In genomic region chr2:125249874-125250273, GRCm38 (mm10) we compare ENCODE assay signal across 12 mouse cellular contexts. TPM values are rescaled to one million over a fixed set of nuclear protein-coding genes. Genes with fewer than 3 reads are reported as not detected.
DNase-seq lines count a peak whose midpoint lies in the region; ATAC-seq lines count a peak whose summit lies in the region.
"Had no signal": no experiment of that assay in that cellular context is flagged by ENCODE, and none has a peak within 500 bp of the region (broad histone marks: within the 10 kb centered on the region; RNA-seq: fewer than 3 reads in every experiment).

No protein-coding gene starts in this region.

- H3K4me3 ChIP-seq in forebrain, embryonic 10.5 days, result peak overlapping the region; percentile 85; the same call in 1 of the 2 replicates
- no peak overlapping the region for H3K4me3 ChIP-seq in forebrain, embryonic 11.5 days (ENCODE audit: low read depth, low read length)
- H3K4me3 ChIP-seq in lung, embryonic 16.5 days (ENCODE audit: low read length), result no peak overlapping the region
- no peak overlapping the region for H3K4me3 ChIP-seq in stomach, embryonic 14.5 days (ENCODE audit: low read depth, low read length)
- H3K4me3 ChIP-seq: hindbrain, embryonic 15.5 days had no signal

- no peak overlapping the region for H3K9ac ChIP-seq in forebrain, embryonic 11.5 days (ENCODE audit: low read length)
- no peak overlapping the region for H3K9ac ChIP-seq in lung, embryonic 16.5 days (ENCODE audit: low read length)
- no peak overlapping the region for H3K9ac ChIP-seq in stomach, embryonic 14.5 days (replicated peaks; ENCODE audit: low read depth, low read length)
- H3K9ac ChIP-seq: embryonic facial prominence, embryonic 12.5 days; hindbrain, embryonic 15.5 days had no signal

- H3K27ac ChIP-seq in forebrain, embryonic 10.5 days, result no peak overlapping the region
- no peak overlapping the region for H3K27ac ChIP-seq in forebrain, embryonic 11.5 days (ENCODE audit: low read depth, low read length)
- H3K27ac ChIP-seq in lung, embryonic 16.5 days (ENCODE audit: low read length), result no peak overlapping the region
- H3K27ac ChIP-seq in stomach, embryonic 14.5 days (ENCODE audit: low read length), result no peak overlapping the region
- H3K27ac ChIP-seq: embryonic facial prominence, embryonic 12.5 days; hindbrain, embryonic 15.5 days had no signal

- no peaks in the 10 kb centered on the region for H3K27me3 ChIP-seq in forebrain, embryonic 10.5 days (ENCODE audit: poor library complexity, severe bottlenecking)
- no peaks in the 10 kb centered on the region for H3K27me3 ChIP-seq in forebrain, embryonic 11.5 days (ENCODE audit: control insufficient read depth, insufficient read depth, low read length)
- H3K27me3 ChIP-seq in lung, embryonic 16.5 days (ENCODE audit: control insufficient read depth, insufficient read depth, low read depth, low read length), result no peaks in the 10 kb centered on the region
- no peaks in the 10 kb centered on the region for H3K27me3 ChIP-seq in stomach, embryonic 14.5 days (ENCODE audit: control insufficient read depth, insufficient read depth, low read length)
- H3K27me3 ChIP-seq: embryonic facial prominence, embryonic 12.5 days; hindbrain, embryonic 15.5 days had no signal

- WGBS in forebrain, embryonic 10.5 days, result 93% methylated on average over 4 of the region's 4 CpGs
- WGBS in forebrain, embryonic 11.5 days, result 88% methylated on average over 4 of the region's 4 CpGs
- 87% methylated on average over 4 of the region's 4 CpGs for WGBS in lung, embryonic 16.5 days
- 86% methylated on average over 4 of the region's 4 CpGs for WGBS in stomach, embryonic 14.5 days

- no peak for ATAC-seq in forebrain, embryonic 11.5 days (replicated peaks; ENCODE audit: low FRiP score)
- ATAC-seq in lung, embryonic 16.5 days (ENCODE audit: low read depth), result no peak
- ATAC-seq in stomach, embryonic 14.5 days (ENCODE audit: insufficient number of reproducible peaks, insufficient read depth, low FRiP score, low read depth), result no peak

- no peak overlapping the region for H3K4me2 ChIP-seq in forebrain, embryonic 11.5 days (ENCODE audit: low read depth, low read length, severe bottlenecking)
- H3K4me2 ChIP-seq in lung, embryonic 16.5 days (ENCODE audit: low read depth, low read length), result peak overlapping the region; percentile 76; the same call in 1 of the 2 replicates
- H3K4me2 ChIP-seq in stomach, embryonic 14.5 days (replicated peaks; ENCODE audit: low read depth, low read length), result 0 out of 2 replicates have a peak overlapping the region, but pooled peaks have one; percentile 61

- peaks cover 62% of the 10 kb centered on the region for H3K36me3 ChIP-seq in forebrain, embryonic 10.5 days (replicated peaks)
- H3K36me3 ChIP-seq in forebrain, embryonic 11.5 days (ENCODE audit: control insufficient read depth, insufficient read depth, low read length), result peaks cover 13% of the 10 kb centered on the region
- peaks cover 33% of the 10 kb centered on the region for H3K36me3 ChIP-seq in lung, embryonic 16.5 days (ENCODE audit: control insufficient read depth, insufficient read depth, low read length)
- peaks cover 28% of the 10 kb centered on the region for H3K36me3 ChIP-seq in stomach, embryonic 14.5 days (ENCODE audit: control insufficient read depth, insufficient read depth, low read length)

- H3K4me1 ChIP-seq in forebrain, embryonic 10.5 days, result peaks cover 31% of the 10 kb centered on the region
- no peaks in the 10 kb centered on the region for H3K4me1 ChIP-seq in forebrain, embryonic 11.5 days (replicated peaks; ENCODE audit: control insufficient read depth, insufficient read depth, low read length)
- peaks cover 24% of the 10 kb centered on the region for H3K4me1 ChIP-seq in lung, embryonic 16.5 days (replicated peaks; ENCODE audit: control insufficient read depth, insufficient read depth, low read length)
- peaks cover 12% of the 10 kb centered on the region; the same call in 1 of the 2 replicates for H3K4me1 ChIP-seq in stomach, embryonic 14.5 days (ENCODE audit: control insufficient read depth, insufficient read depth, low read length)

- DNase-seq in forebrain, embryonic 10.5 days (ENCODE audit: extremely low spot score, low spot score), result no peak
- DNase-seq in forebrain, embryonic 11.5 days (ENCODE audit: low spot score), result no peak
- no peak for DNase-seq in lung, postnatal 14 days
- peak; percentile 61 for DNase-seq in induced T-regulatory cell, adult 2 months (ENCODE audit: low read depth)
- no peak for DNase-seq in adrenal gland, postnatal 4 days (ENCODE audit: low spot score in 2 of 2)
- no peak for DNase-seq in frontal cortex, adult 2 months (ENCODE audit: extremely low spot score in 1 of 2, low spot score in 1 of 2)
- DNase-seq: gastrocnemius, postnatal 36 days; spleen, adult 18-20 months had no signal

- H3K9me3 ChIP-seq in forebrain, embryonic 10.5 days, result peaks cover 12% of the 10 kb centered on the region; the same call in 1 of the 2 replicates
- H3K9me3 ChIP-seq in forebrain, embryonic 11.5 days (ENCODE audit: control insufficient read depth, low read length), result no peaks in the 10 kb centered on the region
- H3K9me3 ChIP-seq in lung, embryonic 16.5 days (ENCODE audit: control insufficient read depth, low read length), result peaks cover 5% of the 10 kb centered on the region; the same call in 1 of the 2 replicates
- H3K9me3 ChIP-seq in stomach, embryonic 14.5 days (ENCODE audit: control insufficient read depth, low read depth, low read length), result peaks cover 7% of the 10 kb centered on the region; the same call in 1 of the 2 replicates
- H3K9me3 ChIP-seq: hindbrain, embryonic 15.5 days had no signal

RNA-seq across cellular contexts. Expression of gene Dut, which starts 2.9 kb away (rescaled TPM):
- polyA plus RNA-seq in forebrain, embryonic 10.5 days (2016; fragmentation: Nextera tagmentation; extraction: Ambion mirVana), result 322 and 337 TPM in 2 replicates
- 270 and 288 TPM in 2 replicates for polyA plus RNA-seq in forebrain, embryonic 11.5 days (2014; fragmentation: Nextera tagmentation; extraction: Ambion mirVana)
- polyA plus RNA-seq in lung, embryonic 16.5 days (2015; fragmentation: Nextera tagmentation; extraction: Ambion mirVana), result 148 and 152 TPM in 2 replicates
- polyA plus RNA-seq in stomach, embryonic 14.5 days (2014; fragmentation: Nextera tagmentation; extraction: Ambion mirVana), result 140 and 151 TPM in 2 replicates
- total RNA-seq in adrenal gland, postnatal 4 days (2021), result 10 to 100 TPM; 73.2 to 75.0 TPM
- polyA plus RNA-seq in frontal cortex, adult 2 months (2012; rRNA removed), result 34.9 and 38.6 TPM in 2 replicates
